Mouse (Mus musculus) ES-E14 (cell line): Measurements from ENCODE around the gene Ggt7.

Experiments used
- CHD2 ChIP-seq: IDR thresholded peaks from 2 replicates; pipeline ENCODE4 v1.6.1; 2014; ENCODE audit warnings: mild to moderate bottlenecking, low read depth, low read length, inconsistent platforms
- MAFK ChIP-seq: IDR thresholded peaks from 2 replicates; pipeline ENCODE4 v1.6.1; 2014; ENCODE audit warnings: mild to moderate bottlenecking, low read depth, low read length, inconsistent platforms; ENCODE audit not compliant: insufficient read depth
- ZC3H11A ChIP-seq: IDR thresholded peaks from 2 replicates; pipeline ENCODE4 v1.6.1; 2012; ENCODE audit warnings: low read depth, mild to moderate bottlenecking, inconsistent platforms, low read length, borderline replicate concordance

- TF ChIP-seq CHD2 (no peak), MAFK (no peak), ZC3H11A (no peak)
Measured at GRCm38 (mm10) chr2:155490998-155491397, 27.0 kb downstream of the Ggt7 start.
